Mouse (Mus musculus): ENCODE measurements around the gene Gnb3. TPM values are rescaled to one million over a fixed set of nuclear protein-coding genes. Genes with fewer than 3 reads are reported as not detected.
"Not testable (repeated sequence)": the region's sequence is repeated elsewhere in the genome, so short reads cannot be mapped to it uniquely, and the experiment has no call there.

Gnb3 gene
- polyA plus RNA-seq, 1 experiment: not detected

- TF ChIP-seq CTCF (IDR thresholded peaks at IDR 0.05; ENCODE audit: insufficient read depth, low read depth, low read length) (peak; percentile 23; the same call in 1 of the 2 replicates), POLR2A (IDR thresholded peaks at IDR 0.05; ENCODE audit: insufficient read depth, low read depth, low read length) (no peak)
- Histone ChIP-seq H3K4me1 (ENCODE audit: control insufficient read depth, insufficient read depth, low read length) (no peaks in the 10 kb centered on the region), H3K4me3 (ENCODE audit: insufficient read depth, low read depth, low read length) (no peak overlapping the region), H3K27ac (ENCODE audit: insufficient read depth, low read depth, low read length) (no peak overlapping the region)
- 10% methylated on average over 9 of the region's 9 CpGs for WGBS
Measured at GRCm38 (mm10) chr6:124847305-124847704, 7.2 kb upstream of the Gnb3 start.

GRCm38 (mm10) chr6:124839805-124840204 lies 270 bp downstream of the Gnb3 start:
- 27% methylated on average over 8 of the region's 8 CpGs for WGBS
- Histone ChIP-seq H3K4me1 (ENCODE audit: control insufficient read depth, insufficient read depth, low read length) (no peaks in the 10 kb centered on the region), H3K4me3 (ENCODE audit: insufficient read depth, low read depth, low read length) (no peak overlapping the region), H3K27ac (ENCODE audit: insufficient read depth, low read depth, low read length) (no peak overlapping the region)
- TF ChIP-seq POLR2A (IDR thresholded peaks at IDR 0.05; ENCODE audit: insufficient read depth, low read depth, low read length) (no peak), CTCF (IDR thresholded peaks at IDR 0.05; ENCODE audit: insufficient read depth, low read depth, low read length) (no peak)

- Histone ChIP-seq H3K4me1 (ENCODE audit: control insufficient read depth, insufficient read depth, low read length) (no peaks in the 10 kb centered on the region), H3K4me3 (ENCODE audit: insufficient read depth, low read depth, low read length) (no peak overlapping the region), H3K27ac (ENCODE audit: insufficient read depth, low read depth, low read length) (no peak overlapping the region)
- 78% methylated on average over 7 of the region's 7 CpGs for WGBS
- TF ChIP-seq CTCF (IDR thresholded peaks at IDR 0.05; ENCODE audit: insufficient read depth, low read depth, low read length) (no peak), POLR2A (IDR thresholded peaks at IDR 0.05; ENCODE audit: insufficient read depth, low read depth, low read length) (no peak)
Measured at GRCm38 (mm10) chr6:124836411-124836810, 3.7 kb downstream of the Gnb3 start.

DNA sequence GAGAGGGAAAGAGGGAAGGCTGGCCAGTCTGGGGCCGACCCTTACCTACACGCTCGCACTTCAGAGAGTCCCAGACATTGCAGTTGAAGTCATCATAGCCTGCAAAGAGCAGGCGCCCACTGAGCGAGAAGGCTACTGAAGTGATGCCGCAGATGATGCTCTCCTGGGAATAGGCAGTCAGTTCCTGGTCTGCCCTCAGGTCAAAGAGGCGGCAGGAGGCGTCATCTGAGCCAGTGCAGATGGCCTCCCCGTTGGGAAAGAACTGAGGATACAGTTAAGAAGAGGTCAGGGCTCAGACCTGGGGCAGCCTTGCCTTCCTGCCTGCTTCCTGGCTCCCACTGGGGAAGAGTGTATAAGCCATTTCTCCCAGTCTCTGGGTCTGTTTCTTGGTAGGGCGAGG lies 4.5 kb downstream of the Gnb3 start:
- 84% methylated on average over 10 of the region's 10 CpGs for WGBS
- H3K4me1 ChIP-seq (ENCODE audit: control insufficient read depth, insufficient read depth, low read length): no peaks in the 10 kb centered on the region
- H3K27ac ChIP-seq (ENCODE audit: insufficient read depth, low read depth, low read length): no peak overlapping the region
- TF ChIP-seq POLR2A (IDR thresholded peaks at IDR 0.05; ENCODE audit: insufficient read depth, low read depth, low read length) (no peak), CTCF (IDR thresholded peaks at IDR 0.05; ENCODE audit: insufficient read depth, low read depth, low read length) (no peak)
- H3K4me3 ChIP-seq (ENCODE audit: insufficient read depth, low read depth, low read length): no peak overlapping the region

DNA sequence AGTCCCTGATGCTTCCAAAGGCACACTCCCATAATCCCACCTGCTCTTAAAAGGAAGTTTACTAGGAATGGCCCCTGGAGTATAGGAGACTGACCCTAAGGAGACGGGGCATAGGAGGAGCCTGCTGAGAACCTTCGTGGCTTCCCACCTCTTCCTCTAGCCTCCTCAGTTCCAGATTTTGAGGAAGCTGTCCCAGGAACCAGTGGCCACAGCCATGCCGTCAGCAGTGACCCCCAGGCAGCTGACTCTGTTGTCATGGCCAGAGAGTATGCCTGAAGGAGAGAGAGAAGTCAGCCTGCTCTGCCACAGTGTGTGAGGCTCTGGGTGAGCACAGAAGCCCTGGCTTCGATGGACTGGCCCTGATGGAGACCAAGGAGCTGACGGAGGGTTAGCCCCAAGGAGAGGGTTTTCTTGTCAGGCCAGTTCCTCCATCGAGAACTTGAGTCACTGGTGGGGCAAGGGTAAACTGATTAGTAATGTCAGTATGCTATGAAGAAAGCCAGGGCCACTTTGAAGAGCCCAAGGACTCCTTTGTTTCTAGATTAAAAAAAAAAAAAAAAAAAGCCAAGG lies 5.5 kb downstream of the Gnb3 start:
- H3K4me3 ChIP-seq (ENCODE audit: insufficient read depth, low read depth, low read length): no peak overlapping the region
- WGBS: 88% methylated on average over 6 of the region's 6 CpGs
- H3K27ac ChIP-seq (ENCODE audit: insufficient read depth, low read depth, low read length): no peak overlapping the region
- peaks cover 5% of the 10 kb centered on the region for H3K4me1 ChIP-seq (ENCODE audit: control insufficient read depth, insufficient read depth, low read length)
- no peak for TF ChIP-seq POLR2A (IDR thresholded peaks at IDR 0.05; ENCODE audit: insufficient read depth, low read depth, low read length)
- TF ChIP-seq CTCF (IDR thresholded peaks at IDR 0.05; ENCODE audit: insufficient read depth, low read depth, low read length): no peak

GRCm38 (mm10) chr6:124831649-124832048 lies 8.4 kb downstream of the Gnb3 start:
- no peak overlapping the region for H3K27ac ChIP-seq (ENCODE audit: insufficient read depth, low read depth, low read length)
- peaks cover 11% of the 10 kb centered on the region for H3K4me1 ChIP-seq (ENCODE audit: control insufficient read depth, insufficient read depth, low read length)
- WGBS: 86% methylated on average over 8 of the region's 8 CpGs
- no peak for TF ChIP-seq CTCF (IDR thresholded peaks at IDR 0.05; ENCODE audit: insufficient read depth, low read depth, low read length)
- no peak for TF ChIP-seq POLR2A (IDR thresholded peaks at IDR 0.05; ENCODE audit: insufficient read depth, low read depth, low read length)
- H3K4me3 ChIP-seq (ENCODE audit: insufficient read depth, low read depth, low read length): no peak overlapping the region

DNA sequence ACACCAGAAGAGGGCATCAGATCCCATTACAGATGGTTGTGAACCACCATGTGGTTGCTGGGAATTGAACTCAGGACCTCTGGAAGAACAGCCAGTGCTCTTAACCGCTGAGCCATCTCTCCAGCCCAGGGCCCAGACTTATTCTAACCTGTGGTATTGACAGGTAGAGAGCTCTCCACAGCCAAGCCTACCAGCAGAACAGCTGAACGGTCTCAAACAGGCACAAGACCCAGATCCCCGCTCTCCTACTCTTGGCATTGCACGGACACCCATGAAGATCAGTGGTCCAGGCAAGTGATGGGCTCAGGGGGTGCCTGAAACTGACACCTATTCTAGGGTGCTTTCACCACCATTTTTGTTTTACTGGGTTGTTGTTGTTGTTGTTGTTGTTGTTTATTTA lies 8.9 kb downstream of the Gnb3 start:
- H3K4me3 ChIP-seq (ENCODE audit: insufficient read depth, low read depth, low read length); H3K27ac ChIP-seq (ENCODE audit: insufficient read depth, low read depth, low read length): not testable (repeated sequence)
- 92% methylated on average over 4 of the region's 4 CpGs for WGBS
- peaks cover 11% of the 10 kb centered on the region for H3K4me1 ChIP-seq (ENCODE audit: control insufficient read depth, insufficient read depth, low read length)

DNA sequence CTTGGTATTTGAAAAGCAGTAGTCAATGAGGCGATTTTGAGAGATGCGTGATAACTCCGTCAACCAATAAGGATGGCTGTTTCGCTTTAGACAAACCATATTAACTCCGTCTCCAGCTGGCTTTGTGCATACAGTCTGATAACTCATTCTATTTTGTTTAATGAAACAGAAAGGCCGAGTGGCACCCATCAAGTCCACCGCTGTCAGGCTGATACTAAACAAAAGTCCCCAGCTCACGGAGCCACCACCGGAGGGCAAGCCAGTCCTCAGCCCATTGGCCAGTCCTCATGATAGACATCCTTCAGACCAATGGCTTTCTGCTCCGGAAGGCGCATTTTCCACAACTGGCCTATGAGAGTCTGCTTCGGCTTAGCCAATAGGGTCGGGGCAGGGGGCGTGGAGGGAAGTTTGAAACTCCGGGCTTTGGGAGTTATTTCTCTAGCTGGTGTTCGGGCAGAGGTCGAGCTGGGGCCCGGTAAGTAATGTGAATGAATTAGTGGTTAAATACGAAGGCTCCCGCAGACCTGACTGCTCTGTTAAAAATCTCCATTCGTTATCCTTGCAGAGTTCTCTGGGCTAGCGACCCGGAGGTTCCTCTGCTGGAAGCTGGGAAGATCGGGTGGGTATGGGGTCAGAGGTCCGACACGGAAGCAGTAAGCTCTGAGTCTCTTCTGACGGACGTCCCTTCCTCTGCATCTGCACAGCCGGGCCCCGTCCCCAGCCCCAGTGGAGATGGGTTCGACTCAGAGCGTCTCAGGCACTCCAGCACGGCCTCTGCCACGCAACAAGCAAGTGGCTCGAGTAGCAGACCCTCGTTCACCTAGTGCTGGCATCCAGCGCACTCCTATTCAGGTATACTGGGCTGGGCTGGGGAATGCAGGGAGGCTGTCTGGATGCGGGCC lies 10.0 kb downstream of the Gnb3 start:
- WGBS: under 1% methylated on average over 38 of the region's 38 CpGs
- 0 out of 2 replicates have a peak, but pooled peaks have one; percentile 21 for TF ChIP-seq POLR2A (IDR thresholded peaks at IDR 0.05; ENCODE audit: insufficient read depth, low read depth, low read length)
- no peak for TF ChIP-seq CTCF (IDR thresholded peaks at IDR 0.05; ENCODE audit: insufficient read depth, low read depth, low read length)
- peak overlapping the region; percentile 35 for H3K4me3 ChIP-seq (ENCODE audit: insufficient read depth, low read depth, low read length)
- peak overlapping the region; percentile 74 for H3K27ac ChIP-seq (ENCODE audit: insufficient read depth, low read depth, low read length)
- H3K4me1 ChIP-seq (ENCODE audit: control insufficient read depth, insufficient read depth, low read length): peaks cover 11% of the 10 kb centered on the region

Measured in olfactory bulb, adult 2 months (tissue).